Mouse (Mus musculus) neural tube, embryonic 12.5 days (tissue): ENCODE data around the gene Znrf3. TPM values are rescaled to one million over a fixed set of nuclear protein-coding genes. Genes with fewer than 3 reads are reported as not detected.

ENCODE experiments used
- ATAC-seq: fragments of 200-750 bp; cut with Nextera tagmentation; 2 replicates; pipeline ENCODE4 v1.8.0; 2017; ENCODE audit warnings: low read depth, mild to moderate bottlenecking, moderate TSS enrichment, moderate library complexity; ENCODE audit not compliant: low FRiP score
- H3K27ac ChIP-seq: fragments of 300-500 bp; sonication (generic); 2 replicates; pipeline ENCODE4 v1.5.1; 2016
- H3K27me3 ChIP-seq: fragments of 300-500 bp; sonication (generic); replicated peaks from 2 replicates; pipeline ENCODE4 v1.6.1; 2016; ENCODE audit warnings: mild to moderate bottlenecking
- H3K36me3 ChIP-seq: fragments of 300-500 bp; sonication (generic); 2 replicates; pipeline ENCODE4 v1.6.1; 2016; ENCODE audit warnings: mild to moderate bottlenecking
- H3K4me1 ChIP-seq: fragments of 300-500 bp; sonication (generic); 2 replicates; pipeline ENCODE4 v1.6.1; 2016
- H3K4me2 ChIP-seq: fragments of 300-500 bp; sonication (generic); replicated peaks from 2 replicates; pipeline ENCODE4 v1.6.1; 2016; ENCODE audit warnings: mild to moderate bottlenecking
- H3K4me3 ChIP-seq: fragments of 300-500 bp; sonication (generic); 2 replicates; pipeline ENCODE4 v1.5.1; 2016
- H3K9ac ChIP-seq: fragments of 300-500 bp; sonication (generic); 2 replicates; pipeline ENCODE4 v1.6.1; 2016; ENCODE audit warnings: mild to moderate bottlenecking
- H3K9me3 ChIP-seq: fragments of 300-500 bp; sonication (generic); 2 replicates; pipeline ENCODE4 v1.6.1; 2016; ENCODE audit warnings: mild to moderate bottlenecking
- WGBS: fragments of 180-500 bp; shearing (Covaris S2); methylation state at CpG from one replicate; pipeline ENCODE4 v1.1.7; 2016; 5-methylcytosine and 5-hydroxymethylcytosine counted together
- polyA plus RNA-seq: library from polyadenylated mRNA; unstranded; fragments of >200 nt; fragmentation: Nextera tagmentation; extraction: Ambion mirVana; gene quantifications from 2 replicates; pipeline ENCODE4 v1.2.1, GENCODE M21; 2016

Znrf3 gene
- polyA plus RNA-seq, 1 experiment from 2014 or later, result 7.4 TPM

DNA sequence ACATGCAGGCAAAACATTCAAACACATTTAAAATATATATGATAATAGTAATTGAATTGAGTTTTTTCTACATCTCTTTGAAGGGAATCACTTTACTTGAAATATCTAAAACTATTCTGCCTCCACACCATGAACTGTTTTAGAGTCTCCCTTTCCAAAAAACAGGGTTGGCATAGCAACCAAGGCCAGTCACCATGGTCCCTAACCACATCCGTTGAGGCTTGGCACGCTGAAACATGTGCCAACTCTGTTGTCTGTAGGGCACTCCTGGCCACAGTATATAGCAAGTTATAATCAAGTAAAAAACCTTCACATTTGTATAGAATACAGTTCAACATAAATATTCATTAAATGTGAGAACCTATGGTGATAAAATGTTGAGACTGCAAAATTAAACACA is 12.3 kb downstream of the Znrf3 start:
- H3K4me3 ChIP-seq, result no peak overlapping the region
- H3K27ac ChIP-seq, result no peak overlapping the region
- no peak overlapping the region for H3K4me2 ChIP-seq
- no peaks in the 10 kb centered on the region for H3K27me3 ChIP-seq
- H3K9me3 ChIP-seq, result no peaks in the 10 kb centered on the region
- WGBS, result 84% methylated on average over 2 of the region's 2 CpGs
- ATAC-seq, result no peak
- no peaks in the 10 kb centered on the region for H3K4me1 ChIP-seq
- no peak overlapping the region for H3K9ac ChIP-seq
- no peaks in the 10 kb centered on the region for H3K36me3 ChIP-seq

DNA sequence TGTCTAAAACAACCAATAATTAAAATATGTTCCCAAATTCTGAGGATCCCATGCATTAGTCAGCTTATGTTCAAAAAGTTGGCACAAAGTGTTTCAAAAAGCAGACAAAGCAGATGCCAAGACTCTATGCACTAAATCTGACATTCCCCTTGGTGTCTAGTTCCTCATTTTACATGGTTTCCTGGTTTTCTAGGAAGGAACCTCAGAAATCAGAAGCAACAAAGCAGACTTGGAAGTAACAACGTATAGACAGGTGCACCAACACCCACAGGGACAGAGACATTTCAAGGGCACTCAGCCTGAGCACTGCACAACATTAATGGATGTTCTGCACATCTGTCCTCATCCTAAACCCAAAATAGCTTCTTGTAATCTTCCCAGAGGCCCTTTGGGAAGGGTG is 13.8 kb downstream of the Znrf3 start:
- no peaks in the 10 kb centered on the region for H3K4me1 ChIP-seq
- no peak overlapping the region for H3K4me3 ChIP-seq
- no peak overlapping the region for H3K27ac ChIP-seq
- no peak for ATAC-seq
- no peak overlapping the region for H3K4me2 ChIP-seq
- no peaks in the 10 kb centered on the region for H3K36me3 ChIP-seq
- no peak overlapping the region for H3K9ac ChIP-seq
- no peaks in the 10 kb centered on the region for H3K27me3 ChIP-seq
- 63% methylated on average over 1 of the region's 1 CpGs for WGBS
- no peaks in the 10 kb centered on the region for H3K9me3 ChIP-seq

GRCm38 (mm10) chr11:5429396-5430190 is 15.1 kb downstream of the Znrf3 start:
- ATAC-seq, result no peak
- no peaks in the 10 kb centered on the region for H3K36me3 ChIP-seq
- no peaks in the 10 kb centered on the region for H3K27me3 ChIP-seq
- H3K4me1 ChIP-seq, result no peaks in the 10 kb centered on the region
- H3K9me3 ChIP-seq, result no peaks in the 10 kb centered on the region
- 91% methylated on average over 4 of the region's 4 CpGs for WGBS
- H3K9ac ChIP-seq, result no peak overlapping the region
- H3K4me2 ChIP-seq, result no peak overlapping the region
- no peak overlapping the region for H3K27ac ChIP-seq
- no peak overlapping the region for H3K4me3 ChIP-seq

DNA sequence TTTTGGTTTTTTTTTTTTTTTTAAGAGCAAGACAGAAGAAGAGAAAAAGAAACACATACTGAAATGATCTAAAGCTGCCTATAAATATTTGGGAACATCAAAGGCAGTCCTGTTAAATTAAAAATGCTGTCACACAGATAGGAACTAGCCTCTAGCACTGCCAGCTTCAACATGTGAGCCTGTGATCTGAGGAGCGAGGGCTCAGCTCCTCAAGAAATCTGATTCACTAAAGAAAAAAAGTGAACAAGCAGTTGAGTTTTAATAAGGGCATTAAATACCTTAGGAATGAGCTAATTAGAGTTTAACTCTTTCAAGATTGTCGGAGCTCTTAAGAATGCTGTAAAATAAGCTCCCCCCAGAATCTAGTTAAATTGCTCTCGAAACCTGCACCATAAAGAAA is 17.4 kb downstream of the Znrf3 start:
- H3K9me3 ChIP-seq, result no peaks in the 10 kb centered on the region
- WGBS, result 83% methylated on average over 3 of the region's 3 CpGs
- no peak overlapping the region for H3K27ac ChIP-seq
- no peaks in the 10 kb centered on the region for H3K36me3 ChIP-seq
- no peaks in the 10 kb centered on the region for H3K27me3 ChIP-seq
- ATAC-seq, result no peak
- no peak overlapping the region for H3K9ac ChIP-seq
- no peak overlapping the region for H3K4me2 ChIP-seq
- H3K4me3 ChIP-seq, result no peak overlapping the region
- H3K4me1 ChIP-seq, result no peaks in the 10 kb centered on the region

GRCm38 (mm10) chr11:5426317-5426716 is 18.3 kb downstream of the Znrf3 start:
- no peak for ATAC-seq
- 96% methylated on average over 2 of the region's 2 CpGs for WGBS

GRCm38 (mm10) chr11:5425106-5425505 is 19.5 kb downstream of the Znrf3 start:
- Histone ChIP-seq H3K4me2 (no peak overlapping the region), H3K4me3 (no peak overlapping the region), H3K36me3 (no peaks in the 10 kb centered on the region), H3K27me3 (no peaks in the 10 kb centered on the region), H3K9me3 (no peaks in the 10 kb centered on the region), H3K27ac (no peak overlapping the region), H3K9ac (no peak overlapping the region), H3K4me1 (no peaks in the 10 kb centered on the region)
- no peak for ATAC-seq
- WGBS, result 60% methylated on average over 2 of the region's 2 CpGs

More at GRCm38 (mm10) chr11:5426317-5426716, 18.3 kb downstream of the Znrf3 start:
- Histone ChIP-seq H3K27ac (no peak overlapping the region), H3K27me3 (no peaks in the 10 kb centered on the region), H3K9ac (no peak overlapping the region), H3K9me3 (no peaks in the 10 kb centered on the region), H3K4me3 (no peak overlapping the region), H3K4me1 (no peaks in the 10 kb centered on the region), H3K4me2 (no peak overlapping the region), H3K36me3 (no peaks in the 10 kb centered on the region)

DNA sequence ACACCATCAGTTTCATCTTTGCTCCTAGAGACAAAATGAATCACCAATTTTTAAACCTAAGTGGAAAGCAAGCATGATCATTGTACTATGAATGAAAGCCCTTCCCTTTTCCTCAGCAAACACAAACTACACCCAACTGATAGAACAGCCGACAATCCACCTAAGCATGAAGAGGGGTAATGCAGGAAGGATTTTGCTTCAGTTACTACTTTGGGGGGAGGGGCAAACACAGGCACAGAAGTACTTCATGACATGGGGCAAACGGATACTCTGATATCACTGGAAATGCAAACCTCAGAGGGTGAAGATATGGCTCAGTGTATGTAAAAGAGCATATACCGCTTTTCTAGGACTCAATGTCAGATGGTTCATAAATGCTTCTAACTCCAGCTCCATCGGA is 20.5 kb downstream of the Znrf3 start:
- Histone ChIP-seq H3K4me3 (no peak overlapping the region), H3K27ac (no peak overlapping the region), H3K27me3 (no peaks in the 10 kb centered on the region), H3K36me3 (no peaks in the 10 kb centered on the region), H3K9me3 (no peaks in the 10 kb centered on the region), H3K4me2 (no peak overlapping the region), H3K9ac (no peak overlapping the region), H3K4me1 (no peaks in the 10 kb centered on the region)
- ATAC-seq, result no peak
- WGBS, result 83% methylated on average over 4 of the region's 4 CpGs

DNA sequence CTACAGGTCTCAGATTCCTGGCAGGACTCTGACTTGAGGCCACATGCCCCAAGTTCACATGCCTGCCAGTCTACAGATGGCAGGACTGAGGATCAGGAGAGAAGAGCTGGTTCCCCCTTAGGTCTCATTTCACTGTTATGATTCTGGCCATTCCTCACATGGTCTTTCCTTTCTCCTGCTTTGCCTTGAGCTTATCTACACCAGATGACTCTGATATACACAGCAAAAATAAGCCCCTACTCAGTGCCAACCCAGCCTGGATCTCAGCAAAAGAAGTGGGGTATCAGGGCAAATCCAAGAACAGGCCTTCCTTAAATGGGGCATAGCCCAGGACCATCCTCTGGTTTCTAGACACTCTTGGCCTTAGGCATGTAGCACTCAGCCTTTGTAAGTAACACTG is 21.6 kb downstream of the Znrf3 start:
- H3K9ac ChIP-seq, result no peak overlapping the region
- H3K27me3 ChIP-seq, result no peaks in the 10 kb centered on the region
- no peak for ATAC-seq
- H3K9me3 ChIP-seq, result no peaks in the 10 kb centered on the region
- H3K4me1 ChIP-seq, result no peaks in the 10 kb centered on the region
- no peaks in the 10 kb centered on the region for H3K36me3 ChIP-seq
- no peak overlapping the region for H3K27ac ChIP-seq
- no peak overlapping the region for H3K4me3 ChIP-seq
- H3K4me2 ChIP-seq, result no peak overlapping the region

- ATAC-seq, result no peak
- Histone ChIP-seq H3K27ac (no peak overlapping the region), H3K4me2 (no peak overlapping the region), H3K36me3 (no peaks in the 10 kb centered on the region), H3K4me3 (no peak overlapping the region), H3K9ac (no peak overlapping the region), H3K9me3 (no peaks in the 10 kb centered on the region), H3K27me3 (no peaks in the 10 kb centered on the region), H3K4me1 (peaks cover under 1% of the 10 kb centered on the region; the same call in 1 of the 2 replicates)
- WGBS, result 60% methylated on average over 1 of the region's 1 CpGs
These were observed 22.4 kb downstream of the Znrf3 start for GRCm38 (mm10) chr11:5422252-5422636.

GRCm38 (mm10) chr11:5421506-5422251 is 23.0 kb downstream of the Znrf3 start:
- 47% methylated on average over 4 of the region's 4 CpGs for WGBS

DNA sequence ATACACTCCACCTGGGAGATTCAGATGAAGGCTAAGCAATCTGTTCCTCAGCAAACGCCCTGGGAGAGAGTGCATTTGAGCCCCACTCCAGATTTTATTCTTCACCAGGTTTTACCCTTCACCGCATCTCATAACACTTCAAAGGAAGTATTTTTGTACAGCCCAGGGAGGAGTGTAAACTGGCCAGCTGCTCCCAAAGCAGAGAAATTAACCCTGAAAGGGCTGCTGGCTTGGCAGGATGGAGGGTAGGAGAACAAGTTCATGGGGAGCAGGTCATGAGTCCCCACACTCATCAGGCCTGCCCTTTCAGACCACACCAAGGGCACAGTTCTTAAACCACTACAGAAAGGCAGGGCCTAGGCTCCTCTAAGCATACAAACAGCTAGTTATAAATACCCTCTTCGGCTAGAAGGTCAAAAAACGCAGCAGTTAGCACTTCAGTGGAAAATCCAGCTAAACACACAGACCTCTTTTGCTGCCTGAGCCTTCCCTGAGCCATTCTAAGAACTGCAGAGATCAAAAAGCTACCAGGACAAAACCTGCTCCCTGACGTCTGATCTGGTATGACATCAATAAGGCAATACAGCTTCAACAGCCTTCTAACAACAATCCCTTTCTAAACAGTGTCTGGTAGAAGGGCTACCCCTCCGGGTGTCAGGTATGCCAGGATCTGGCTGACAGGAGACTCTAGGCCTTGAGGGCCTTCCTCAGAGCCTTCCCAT is 28.9 kb downstream of the Znrf3 start:
- H3K27ac ChIP-seq, result no peak overlapping the region; the same call in 1 of the 2 replicates
- no peak overlapping the region for H3K9ac ChIP-seq
- no peaks in the 10 kb centered on the region for H3K9me3 ChIP-seq
- 14% methylated on average over 6 of the region's 6 CpGs for WGBS
- no peak overlapping the region for H3K4me3 ChIP-seq
- no peaks in the 10 kb centered on the region for H3K27me3 ChIP-seq
- H3K4me2 ChIP-seq, result no peak overlapping the region
- no peak for ATAC-seq
- peaks cover 33% of the 10 kb centered on the region for H3K4me1 ChIP-seq
- no peaks in the 10 kb centered on the region for H3K36me3 ChIP-seq

More at GRCm38 (mm10) chr11:5421506-5422251, 23.0 kb downstream of the Znrf3 start:
- H3K4me1 ChIP-seq, result peaks cover 6% of the 10 kb centered on the region; the same call in 1 of the 2 replicates
- H3K27ac ChIP-seq, result no peak overlapping the region
- no peaks in the 10 kb centered on the region for H3K9me3 ChIP-seq
- ATAC-seq, result no peak
- no peaks in the 10 kb centered on the region for H3K36me3 ChIP-seq
- no peak overlapping the region for H3K4me2 ChIP-seq
- no peak overlapping the region for H3K4me3 ChIP-seq
- H3K27me3 ChIP-seq, result no peaks in the 10 kb centered on the region
- no peak overlapping the region for H3K9ac ChIP-seq

- H3K4me3 ChIP-seq, result no peak overlapping the region
- no peaks in the 10 kb centered on the region for H3K9me3 ChIP-seq
- no peaks in the 10 kb centered on the region for H3K27me3 ChIP-seq
- H3K36me3 ChIP-seq, result no peaks in the 10 kb centered on the region
- H3K4me2 ChIP-seq, result no peak overlapping the region
- H3K4me1 ChIP-seq, result peaks cover 33% of the 10 kb centered on the region
- H3K27ac ChIP-seq, result no peak overlapping the region
- WGBS, result 27% methylated on average over 2 of the region's 2 CpGs
- H3K9ac ChIP-seq, result no peak overlapping the region
- no peak for ATAC-seq
These were observed 29.6 kb downstream of the Znrf3 start for GRCm38 (mm10) chr11:5414856-5415616.
